Mouse (Mus musculus) midbrain, embryonic 13.5 days (tissue): ENCODE data around the gene Trim80. TPM values are rescaled to one million over a fixed set of nuclear protein-coding genes. Genes with fewer than 3 reads are reported as not detected.

Experiments used
- ATAC-seq: fragments of 200-750 bp; cut with Nextera tagmentation; 2 replicates; pipeline ENCODE4 v1.8.0; 2017; ENCODE audit warnings: mild to moderate bottlenecking, moderate TSS enrichment, moderate library complexity
- H3K27ac ChIP-seq: fragments of 300-500 bp; sonication (generic); 2 replicates; pipeline ENCODE4 v1.5.1; 2015; ENCODE audit warnings: inconsistent platforms, mild to moderate bottlenecking, moderate library complexity
- H3K27me3 ChIP-seq: fragments of 300-500 bp; sonication (generic); 2 replicates; pipeline ENCODE4 v1.6.1; 2015; ENCODE audit warnings: mild to moderate bottlenecking, inconsistent platforms
- H3K36me3 ChIP-seq: fragments of 300-500 bp; sonication (generic); 2 replicates; pipeline ENCODE4 v1.6.1; 2015; ENCODE audit warnings: mild to moderate bottlenecking, inconsistent platforms
- H3K4me1 ChIP-seq: fragments of 300-500 bp; sonication (generic); replicated peaks from 2 replicates; pipeline ENCODE4 v1.6.1; 2015; ENCODE audit warnings: inconsistent platforms
- H3K4me2 ChIP-seq: fragments of 300-500 bp; sonication (generic); replicated peaks from 2 replicates; pipeline ENCODE4 v1.6.1; 2015; ENCODE audit warnings: moderate library complexity, mild to moderate bottlenecking, inconsistent platforms
- H3K4me3 ChIP-seq: fragments of 300-500 bp; sonication (generic); replicated peaks from 2 replicates; pipeline ENCODE4 v1.5.1; 2015; ENCODE audit warnings: mild to moderate bottlenecking, inconsistent platforms
- H3K9ac ChIP-seq: fragments of 300-500 bp; sonication (generic); replicated peaks from 2 replicates; pipeline ENCODE4 v1.6.1; 2015; ENCODE audit warnings: mild to moderate bottlenecking, inconsistent platforms
- H3K9me3 ChIP-seq: fragments of 300-500 bp; sonication (generic); 2 replicates; pipeline ENCODE4 v1.6.1; 2016; ENCODE audit warnings: mild to moderate bottlenecking, inconsistent platforms
- WGBS: fragments of 180-500 bp; shearing (Covaris S2); methylation state at CpG from one replicate; pipeline ENCODE4 v1.1.7; 2015; 5-methylcytosine and 5-hydroxymethylcytosine counted together
- polyA plus RNA-seq: library from polyadenylated mRNA; unstranded; fragments of >200 nt; fragmentation: Nextera tagmentation; extraction: Ambion mirVana; gene quantifications from 2 replicates; pipeline ENCODE4 v1.2.1, GENCODE M21; 2015

Gene Trim80
- polyA plus RNA-seq, result not detected in 2 replicates

GRCm38 (mm10) chr11:115439906-115440595 lies at the start of gene Trim80:
Gene Trim80, plus strand, starts transcription at chr11:115440545.
- H3K27ac ChIP-seq, result no peak within 1 kb of the TSS
- 94% methylated on average over 9 of the region's 9 CpGs for WGBS
- no peak within 1 kb of the TSS for H3K9ac ChIP-seq
- no peak for ATAC-seq
- H3K4me2 ChIP-seq, result no peak within 1 kb of the TSS
- peaks cover 16% of the 10 kb centered on the region for H3K4me1 ChIP-seq
- H3K36me3 ChIP-seq, result no peaks in the 10 kb centered on the region
- no peaks in the 10 kb centered on the region for H3K27me3 ChIP-seq
- H3K4me3 ChIP-seq, result no peak within 1 kb of the TSS
- no peaks in the 10 kb centered on the region for H3K9me3 ChIP-seq

- no peak overlapping the region for H3K4me3 ChIP-seq
- peaks cover 73% of the 10 kb centered on the region for H3K36me3 ChIP-seq
- ATAC-seq, result no peak
- no peaks in the 10 kb centered on the region for H3K9me3 ChIP-seq
- no peak overlapping the region for H3K4me2 ChIP-seq
- no peaks in the 10 kb centered on the region for H3K27me3 ChIP-seq
- 92% methylated on average over 7 of the region's 7 CpGs for WGBS
- H3K9ac ChIP-seq, result no peak overlapping the region
- peaks cover 1% of the 10 kb centered on the region; the same call in 1 of the 2 replicates for H3K4me1 ChIP-seq
- no peak overlapping the region for H3K27ac ChIP-seq
These were observed 49.0 kb upstream of the Trim80 start for GRCm38 (mm10) chr11:115391358-115391757.

GRCm38 (mm10) chr11:115393721-115394325 lies 46.5 kb upstream of the Trim80 start:
- no peak overlapping the region for H3K4me2 ChIP-seq
- no peak overlapping the region for H3K27ac ChIP-seq
- 0 out of 2 replicates have a peak, but pooled peaks have one; percentile 17 for ATAC-seq
- no peaks in the 10 kb centered on the region for H3K27me3 ChIP-seq
- H3K4me1 ChIP-seq, result no peaks in the 10 kb centered on the region
- no peak overlapping the region for H3K9ac ChIP-seq
- no peak overlapping the region for H3K4me3 ChIP-seq
- WGBS, result 69% methylated on average over 34 of the region's 34 CpGs
- peaks cover 69% of the 10 kb centered on the region for H3K36me3 ChIP-seq
- H3K9me3 ChIP-seq, result no peaks in the 10 kb centered on the region

GRCm38 (mm10) chr11:115398085-115398484 lies 42.3 kb upstream of the Trim80 start:
- Histone ChIP-seq H3K4me3 (no peak overlapping the region), H3K9ac (no peak overlapping the region), H3K27ac (no peak overlapping the region), H3K27me3 (no peaks in the 10 kb centered on the region), H3K36me3 (peaks cover 35% of the 10 kb centered on the region), H3K4me2 (no peak overlapping the region), H3K4me1 (peaks cover 27% of the 10 kb centered on the region), H3K9me3 (no peaks in the 10 kb centered on the region)
- ATAC-seq, result no peak
- WGBS, result 86% methylated on average over 7 of the region's 7 CpGs

GRCm38 (mm10) chr11:115400126-115400525 lies 40.2 kb upstream of the Trim80 start:
- Histone ChIP-seq H3K4me3 (no peak overlapping the region), H3K27ac (peak overlapping the region; percentile 87), H3K4me1 (peaks cover 41% of the 10 kb centered on the region), H3K9ac (0 out of 2 replicates have a peak overlapping the region, but pooled peaks have one; percentile 32), H3K9me3 (no peaks in the 10 kb centered on the region), H3K27me3 (no peaks in the 10 kb centered on the region), H3K36me3 (peaks cover 14% of the 10 kb centered on the region), H3K4me2 (no peak overlapping the region)
- 78% methylated on average over 3 of the region's 3 CpGs for WGBS
- ATAC-seq, result no peak

- Histone ChIP-seq H3K27me3 (no peaks in the 10 kb centered on the region), H3K4me3 (no peak overlapping the region), H3K36me3 (peaks cover 12% of the 10 kb centered on the region), H3K27ac (peak overlapping the region; percentile 87), H3K9me3 (no peaks in the 10 kb centered on the region), H3K9ac (peak overlapping the region; percentile 42), H3K4me1 (peaks cover 48% of the 10 kb centered on the region), H3K4me2 (peak overlapping the region; percentile 29)
- peak; percentile 48 for ATAC-seq
- 28% methylated on average over 11 of the region's 11 CpGs for WGBS
These were observed 39.5 kb upstream of the Trim80 start for GRCm38 (mm10) chr11:115400630-115401391.

- no peaks in the 10 kb centered on the region for H3K27me3 ChIP-seq
- H3K27ac ChIP-seq, result peak within 1 kb of the TSS; percentile 89
- peaks cover 27% of the 10 kb centered on the region for H3K36me3 ChIP-seq
- H3K9ac ChIP-seq, result peak within 1 kb of the TSS; percentile 83
- H3K4me3 ChIP-seq, result peak within 1 kb of the TSS; percentile 71
- 3% methylated on average over 50 of the region's 50 CpGs for WGBS
- ATAC-seq, result peak; percentile 88
- peaks cover 62% of the 10 kb centered on the region for H3K4me1 ChIP-seq
- no peaks in the 10 kb centered on the region for H3K9me3 ChIP-seq
- H3K4me2 ChIP-seq, result peak within 1 kb of the TSS; percentile 83
These were observed 36.8 kb upstream of the Trim80 start, which contains the start of gene Mrpl58 for GRCm38 (mm10) chr11:115403338-115404124. Gene Mrpl58, plus strand, starts transcription at chr11:115403752.

GRCm38 (mm10) chr11:115405723-115406122 lies 34.6 kb upstream of the Trim80 start:
- 98% methylated on average over 6 of the region's 6 CpGs for WGBS
- Histone ChIP-seq H3K27me3 (no peaks in the 10 kb centered on the region), H3K36me3 (peaks cover 33% of the 10 kb centered on the region), H3K9ac (no peak overlapping the region), H3K4me3 (no peak overlapping the region; the same call in 1 of the 2 replicates), H3K9me3 (no peaks in the 10 kb centered on the region), H3K4me2 (0 out of 2 replicates have a peak overlapping the region, but pooled peaks have one; percentile 83), H3K27ac (no peak overlapping the region), H3K4me1 (peaks cover 70% of the 10 kb centered on the region)
- no peak for ATAC-seq

- no peaks in the 10 kb centered on the region for H3K27me3 ChIP-seq
- H3K9ac ChIP-seq, result no peak overlapping the region
- no peaks in the 10 kb centered on the region for H3K9me3 ChIP-seq
- H3K4me3 ChIP-seq, result no peak overlapping the region
- peaks cover 36% of the 10 kb centered on the region for H3K36me3 ChIP-seq
- peaks cover 74% of the 10 kb centered on the region for H3K4me1 ChIP-seq
- ATAC-seq, result no peak
- H3K27ac ChIP-seq, result no peak overlapping the region
- WGBS, result 97% methylated on average over 17 of the region's 17 CpGs
- H3K4me2 ChIP-seq, result no peak overlapping the region
These were observed 33.4 kb upstream of the Trim80 start for GRCm38 (mm10) chr11:115406858-115407401.

- no peaks in the 10 kb centered on the region for H3K27me3 ChIP-seq
- peaks cover 78% of the 10 kb centered on the region for H3K4me1 ChIP-seq
- no peaks in the 10 kb centered on the region for H3K9me3 ChIP-seq
- no peak overlapping the region for H3K4me3 ChIP-seq
- peak overlapping the region; percentile 4; the same call in 1 of the 2 replicates for H3K4me2 ChIP-seq
- peaks cover 36% of the 10 kb centered on the region for H3K36me3 ChIP-seq
- peak overlapping the region; percentile 91 for H3K27ac ChIP-seq
- H3K9ac ChIP-seq, result peak overlapping the region; percentile 51
- ATAC-seq, result no peak
- 77% methylated on average over 6 of the region's 6 CpGs for WGBS
These were observed 32.0 kb upstream of the Trim80 start for GRCm38 (mm10) chr11:115408266-115408920.
